Mouse (Mus musculus) left cerebral cortex, adult 9 months (tissue): ENCODE measurements at regions not wholly inside any gene's neighbourhood (a gene's known extent, or its start where the extent isn't known, plus 50 kb on each side); places are given as distances from the start of the nearest gene placed in this dataset.
"Not testable (repeated sequence)": the region's sequence is repeated elsewhere in the genome, so short reads cannot be mapped to it uniquely, and the experiment has no call there.

Experiments
- DNase-seq, 2 experiments: peaks; one replicate each; pipeline ENCODE4 v3.0.0; 2022; ENCODE audit warnings: low spot score in 2 of 2

GRCm38 (mm10) chr3:41504867-41505266 lies 50.7 kb upstream of the Jade1 start:
- DNase-seq: no peak

DNA sequence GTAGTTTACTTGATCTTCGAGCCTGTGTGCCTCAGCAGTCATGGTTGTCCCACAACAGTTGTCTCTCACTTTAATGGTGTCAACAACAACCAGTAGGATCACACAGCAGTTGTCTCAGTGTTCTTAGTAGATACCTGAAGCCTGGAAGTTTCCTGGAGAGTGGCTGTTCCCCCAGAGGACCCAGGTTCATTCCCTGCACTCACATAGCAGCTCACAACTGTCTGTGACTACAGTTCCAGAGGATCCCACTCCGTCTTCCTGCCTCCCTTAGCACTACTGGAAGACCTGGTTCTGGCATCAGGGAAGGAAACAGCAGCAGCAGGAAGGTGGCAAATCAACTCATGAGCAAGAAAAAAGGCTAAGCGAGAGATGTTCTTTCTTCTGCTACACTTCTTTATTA lies 53.4 kb upstream of the Jade1 start:
- no peak for DNase-seq

- DNase-seq: not testable (repeated sequence)
These were observed 53.9 kb upstream of the Jade1 start for GRCm38 (mm10) chr3:41501639-41502038.

DNA sequence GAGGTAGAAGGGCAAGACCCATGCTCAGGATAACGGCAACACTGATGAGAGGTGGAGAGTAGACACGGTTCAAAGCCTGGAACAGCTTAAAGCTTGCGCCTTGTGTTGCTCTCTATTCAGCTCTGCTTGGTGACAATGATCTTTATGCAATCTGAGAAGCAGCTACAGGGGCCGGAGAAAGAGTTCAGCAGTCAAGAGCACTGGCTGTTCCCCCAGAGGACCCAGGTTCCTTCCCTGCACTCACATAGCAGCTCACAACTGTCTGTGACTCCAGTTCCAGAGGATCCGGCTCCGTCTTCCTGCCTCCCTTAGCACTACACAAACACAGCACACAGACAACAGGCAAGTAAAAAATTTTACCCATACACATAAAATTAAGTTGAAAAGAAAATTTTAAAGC lies 54.4 kb upstream of the Jade1 start:
- no peak for DNase-seq

DNA sequence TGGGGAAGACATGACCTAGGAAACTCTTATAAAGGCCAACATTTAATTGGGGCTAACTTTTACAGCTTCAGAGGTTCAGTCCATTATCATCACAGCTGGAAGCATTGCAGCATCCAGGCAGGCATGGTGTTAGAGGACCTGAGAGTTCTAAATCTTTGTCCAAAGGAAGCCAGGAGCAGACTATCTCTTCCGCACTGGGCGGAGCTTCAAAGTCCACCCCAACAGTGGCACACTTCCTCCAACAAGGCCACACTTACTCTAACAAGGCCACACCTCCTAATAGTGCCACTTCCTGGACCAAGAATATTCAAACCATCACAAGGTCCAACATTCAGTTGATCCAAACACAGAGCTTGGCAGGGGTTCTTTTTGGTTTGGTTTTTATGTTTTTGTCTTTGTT lies 55.9 kb upstream of the Jade1 start:
- no peak for DNase-seq

GRCm38 (mm10) chr3:41498791-41499190 lies 56.7 kb upstream of the Jade1 start:
- no peak for DNase-seq

DNA sequence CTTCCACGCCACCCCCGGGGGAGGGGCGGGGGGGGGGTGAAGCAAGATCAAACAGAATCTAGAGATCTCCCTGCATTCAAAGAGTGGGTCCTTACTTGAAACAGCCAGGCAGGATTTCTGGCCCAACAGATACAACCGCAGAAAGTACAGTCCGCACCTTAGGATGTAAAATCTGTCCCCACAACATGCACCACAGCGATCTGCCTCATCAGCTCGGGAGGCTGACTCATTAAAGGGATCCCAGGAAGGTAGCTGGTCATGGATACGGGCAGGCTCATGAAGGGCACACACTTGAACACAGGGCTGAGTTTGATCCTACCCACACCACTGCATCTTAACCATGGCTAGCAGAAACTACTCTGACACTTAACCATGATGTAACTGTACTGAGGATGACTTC lies 57.8 kb upstream of the Jade1 start:
- DNase-seq: no peak

- DNase-seq: no peak
These were observed 58.4 kb upstream of the Jade1 start for GRCm38 (mm10) chr3:41496931-41497710.

- DNase-seq: no peak
These were observed 59.6 kb upstream of the Jade1 start for GRCm38 (mm10) chr3:41495893-41496292.

DNA sequence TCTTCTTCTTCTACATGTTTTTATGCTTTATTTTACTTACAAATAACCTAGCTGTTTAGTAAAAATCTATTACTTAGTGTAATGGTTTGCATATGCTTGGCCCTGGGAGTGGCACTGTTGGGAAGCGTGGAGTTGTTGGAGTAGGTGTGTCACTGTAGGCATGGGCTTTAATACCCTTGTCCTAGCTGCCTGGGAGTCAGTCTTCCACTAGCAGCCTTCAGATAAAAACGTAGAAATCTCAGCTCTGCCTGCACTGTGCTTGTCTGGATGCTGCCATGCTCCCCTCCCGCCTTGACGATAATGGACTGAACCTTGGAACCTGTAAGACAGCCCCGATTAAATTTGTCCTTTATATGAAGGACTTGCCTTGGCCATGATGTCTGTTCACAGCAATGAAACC lies 60.4 kb upstream of the Jade1 start:
- DNase-seq: no peak

- no peak for DNase-seq
These were observed 62.1 kb upstream of the Jade1 start for GRCm38 (mm10) chr3:41493472-41493871.

DNA sequence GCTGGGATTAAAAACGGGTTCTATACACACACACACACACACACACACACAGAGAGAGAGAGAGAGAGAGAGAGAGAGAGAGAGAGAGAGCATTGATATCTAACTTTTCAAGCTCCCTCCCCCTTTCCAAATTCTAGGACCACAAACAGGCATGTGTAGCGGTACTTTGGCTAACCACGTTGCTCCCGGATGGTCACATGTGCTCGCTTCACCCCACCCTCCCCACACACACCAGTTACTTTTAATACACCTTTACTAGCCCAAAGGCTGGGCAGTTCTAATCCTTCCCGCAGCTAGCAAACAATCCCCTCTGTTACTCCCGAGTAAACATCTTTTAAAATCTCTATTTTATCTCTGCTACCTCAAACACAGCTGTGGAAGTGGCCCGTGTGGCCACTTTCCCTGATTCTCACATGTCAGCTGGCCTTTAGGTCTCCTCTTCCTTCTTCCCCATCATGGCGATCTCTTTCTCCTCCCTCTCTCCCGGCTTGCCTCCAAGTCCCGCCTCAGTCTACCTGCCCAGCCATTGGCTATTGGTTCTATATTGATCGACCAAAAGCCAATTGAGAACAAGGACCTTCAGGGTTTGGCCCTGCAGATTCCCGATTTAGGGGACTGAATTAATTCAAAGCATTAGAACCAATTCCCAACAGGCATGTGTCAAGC lies 62.7 kb upstream of the Jade1 start:
- DNase-seq: no peak

DNA sequence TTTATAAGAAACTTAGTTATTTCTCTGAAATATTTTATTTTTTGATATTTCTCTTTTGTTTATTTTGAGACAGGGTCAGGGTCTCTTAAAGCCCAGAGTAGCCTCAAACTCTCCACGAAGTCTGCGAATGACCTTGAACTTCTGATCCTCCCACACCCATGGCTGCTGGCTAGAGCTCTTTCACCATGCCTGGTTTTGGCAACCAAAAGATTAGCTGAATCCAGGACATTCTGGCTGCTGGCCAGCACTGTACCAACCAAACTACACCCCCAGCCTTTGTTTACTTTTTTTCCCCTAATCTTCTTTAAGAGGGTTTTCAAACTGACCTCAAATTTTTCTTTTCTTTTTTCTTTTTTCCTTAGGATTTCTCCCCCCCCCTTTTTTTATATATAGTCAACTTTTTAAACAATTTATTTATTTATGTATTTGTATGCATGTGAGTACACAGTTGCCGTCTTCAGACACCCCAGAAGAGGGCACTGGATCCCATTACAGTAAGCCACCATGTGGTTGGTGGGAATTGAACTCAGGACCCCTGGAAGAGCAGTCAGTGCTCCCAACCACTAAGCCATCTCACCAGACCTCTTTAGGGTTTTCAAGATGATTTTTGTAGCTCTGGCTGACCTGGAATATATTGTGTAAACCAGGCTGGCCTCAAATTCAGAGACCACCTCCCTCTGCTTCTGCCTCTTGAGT lies 63.4 kb upstream of the Jade1 start:
- no peak for DNase-seq

GRCm38 (mm10) chr3:41491185-41491584 lies 64.3 kb upstream of the Jade1 start:
- no peak for DNase-seq

GRCm38 (mm10) chr3:41489998-41490397 lies 65.5 kb upstream of the Jade1 start:
- DNase-seq: no peak

DNA sequence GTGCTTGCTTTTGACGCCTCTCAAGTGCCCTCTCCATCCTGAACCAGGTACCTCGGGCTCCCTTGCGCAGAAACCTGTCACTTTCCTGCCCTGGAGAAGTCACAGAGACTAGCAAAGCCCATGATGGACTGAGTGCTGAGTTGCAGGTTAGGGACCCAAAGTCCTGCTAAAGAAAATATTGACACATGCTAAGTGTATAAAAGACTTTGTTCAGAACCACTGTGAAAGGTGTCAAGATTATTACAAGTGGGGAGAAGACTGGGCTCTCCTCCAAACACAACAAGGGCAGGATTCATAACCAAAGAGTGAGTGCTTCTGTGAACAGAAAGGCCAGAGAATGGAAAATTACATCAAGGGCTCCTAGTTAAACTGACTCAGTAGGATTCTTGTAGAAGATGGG lies 66.0 kb upstream of the Jade1 start:
- DNase-seq: no peak

GRCm38 (mm10) chr3:41488229-41488774 lies 67.2 kb upstream of the Jade1 start:
- no peak for DNase-seq

DNA sequence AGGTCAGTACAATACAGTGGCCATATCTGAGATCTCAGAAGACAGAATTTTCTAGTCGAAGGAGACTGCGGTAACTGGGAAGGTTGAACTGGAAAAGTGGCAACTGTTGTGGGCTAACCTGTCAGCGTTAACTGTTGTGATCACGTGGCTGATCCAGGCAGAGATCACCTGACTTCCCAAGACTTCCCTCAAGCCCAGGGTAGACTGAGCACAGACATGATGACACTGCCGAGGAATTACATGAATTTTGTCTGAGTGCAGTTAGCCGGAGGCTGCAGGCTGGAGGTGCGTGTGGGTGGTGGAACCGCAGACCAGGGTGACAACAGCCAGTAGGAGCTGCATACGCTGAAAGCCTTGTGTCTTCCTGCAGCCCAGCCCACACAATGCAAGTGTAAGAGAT lies 70.6 kb upstream of the Jade1 start:
- DNase-seq: no peak

DNA sequence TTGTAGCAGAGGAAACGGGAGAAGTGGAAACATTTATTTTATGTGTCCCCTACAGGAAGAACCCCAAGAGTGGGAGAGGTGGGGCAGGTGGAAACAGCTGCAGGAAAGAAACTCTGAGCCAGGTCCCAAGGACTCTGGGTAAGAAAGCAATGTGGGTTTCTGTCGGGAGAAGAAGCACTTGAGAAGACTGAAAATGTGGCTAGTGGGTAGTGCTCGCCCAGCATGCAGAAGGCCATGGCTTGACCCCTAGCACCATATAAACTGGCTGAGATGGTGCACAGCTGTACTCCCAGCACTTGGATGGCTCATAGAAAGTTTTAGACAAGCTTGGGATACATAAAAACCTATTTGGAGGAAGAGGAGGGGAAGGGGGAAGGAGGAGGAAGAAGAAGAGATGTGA lies 71.9 kb upstream of the Jade1 start:
- DNase-seq: no peak

DNA sequence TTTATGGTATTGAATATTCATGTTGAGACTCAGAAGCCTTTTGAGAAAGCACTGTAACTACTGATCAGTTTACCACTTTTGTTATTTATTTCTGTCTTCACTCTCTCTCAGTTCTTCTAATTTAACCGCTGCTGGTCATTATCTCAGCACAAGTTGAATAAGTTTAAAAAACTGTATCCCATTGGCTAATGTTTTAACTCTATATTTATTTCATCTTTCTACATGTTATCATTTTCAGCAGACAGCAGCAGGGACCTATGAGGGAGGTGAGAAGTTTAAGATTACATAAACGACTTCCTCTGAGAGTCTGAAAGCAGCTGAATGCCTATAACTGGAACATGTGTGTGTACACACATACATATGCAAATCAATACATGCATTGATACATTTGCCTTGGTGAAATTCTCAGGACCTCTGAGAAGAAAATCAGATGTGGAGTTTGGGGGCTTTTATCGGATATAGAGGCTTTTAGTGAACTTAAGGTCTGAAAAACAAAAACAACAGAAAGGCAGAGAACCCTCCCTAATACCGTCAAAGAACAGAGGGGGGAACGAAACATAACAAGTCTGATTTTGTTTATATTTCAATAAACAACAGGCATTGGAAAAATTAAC lies 72.5 kb upstream of the Jade1 start:
- no peak for DNase-seq

DNA sequence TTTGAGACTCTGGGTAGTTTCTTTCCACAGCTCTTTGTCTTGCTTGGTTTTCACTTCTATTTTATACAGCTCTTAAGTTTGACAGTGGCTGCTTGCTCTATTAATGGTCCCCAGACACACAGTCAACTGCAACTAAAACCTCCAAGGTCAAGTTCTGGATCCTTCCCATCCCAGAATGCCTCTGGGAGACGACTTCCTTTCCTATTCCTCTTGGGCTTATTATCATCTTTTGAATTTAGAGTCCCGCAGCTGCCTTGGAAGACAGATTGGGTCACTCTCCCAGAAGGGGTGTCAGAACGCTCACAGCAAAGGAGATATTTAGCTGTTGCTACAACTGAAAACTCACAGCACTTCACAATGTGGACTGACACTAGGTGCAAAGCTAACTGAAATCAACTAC lies 75.3 kb upstream of the Jade1 start:
- DNase-seq: no peak

- no peak for DNase-seq
These were observed 76.6 kb upstream of the Jade1 start for GRCm38 (mm10) chr3:41478971-41479370.
